Mouse (Mus musculus): ENCODE data around the gene Ube2q1. TPM values are rescaled to one million over a fixed set of nuclear protein-coding genes. Genes with fewer than 3 reads are reported as not detected.

Ube2q1 gene
- total RNA-seq, 2 experiments from 2014 or later: 37.9 to 40.0 TPM

DNA sequence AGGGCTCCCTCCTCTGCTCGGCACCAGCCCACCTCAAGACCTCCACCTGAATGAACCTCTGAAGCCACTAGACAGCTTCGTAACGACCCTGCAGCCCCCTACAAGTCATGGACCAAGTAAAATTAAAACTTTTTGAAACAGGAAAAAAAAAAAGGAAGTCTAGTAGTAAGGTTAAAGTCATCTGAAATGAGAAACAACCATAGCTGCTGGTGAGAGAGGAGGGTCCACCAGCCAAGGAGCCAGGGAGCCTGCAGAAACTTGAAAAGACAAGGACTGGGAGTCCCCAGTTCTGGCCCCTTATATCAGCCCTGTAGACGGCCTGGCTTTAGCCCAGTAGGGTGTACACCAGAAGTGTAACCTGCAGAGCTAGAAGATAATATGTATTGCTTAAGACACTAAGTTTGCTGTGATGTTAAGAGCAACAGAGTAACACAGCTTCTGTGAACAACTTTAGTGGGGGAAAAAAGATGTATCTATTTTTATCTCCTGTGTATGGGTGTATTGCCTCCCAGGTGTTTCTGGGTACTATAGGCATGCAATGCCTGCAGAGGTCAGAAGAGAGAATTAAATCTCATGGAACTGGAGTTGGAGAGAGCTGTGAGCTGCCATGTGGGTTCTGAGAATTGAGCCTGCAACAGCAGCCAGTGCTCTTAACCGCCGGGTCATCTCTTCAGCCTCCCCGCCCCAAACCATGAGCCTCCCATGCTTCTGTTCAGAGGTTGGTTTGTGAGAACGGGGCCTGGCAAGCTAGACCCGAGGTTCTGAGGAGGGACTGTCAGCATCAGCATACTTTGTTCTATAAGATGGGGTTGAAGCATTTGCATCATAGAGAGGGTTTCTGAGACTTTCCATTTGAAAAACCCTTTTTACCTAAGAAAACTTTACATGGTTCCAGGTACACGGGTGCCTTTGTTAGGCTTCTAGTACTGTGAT lies 48.4 kb downstream of the Ube2q1 start:
- DNase-seq: no peak

DNA sequence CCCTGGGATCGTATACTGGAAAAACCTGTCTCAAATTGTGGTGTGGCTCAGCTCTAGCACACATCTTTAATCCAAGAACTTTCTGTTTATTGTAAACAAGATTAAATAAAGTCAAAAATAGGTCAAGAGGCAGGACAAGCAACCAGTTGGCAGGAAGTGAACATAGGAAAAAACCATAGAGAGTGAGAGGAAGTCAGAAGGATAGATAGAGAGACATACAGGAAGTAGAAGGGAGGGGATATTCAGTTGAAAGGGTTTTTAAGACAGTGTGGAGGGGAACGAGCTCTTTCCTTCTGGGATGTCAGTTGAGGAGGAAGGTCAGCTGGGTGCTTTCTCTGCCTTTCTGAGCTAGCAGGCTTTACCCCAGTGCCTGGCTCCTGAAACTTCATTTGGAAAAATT lies 50.2 kb downstream of the Ube2q1 start:
- DNase-seq: no peak

DNA sequence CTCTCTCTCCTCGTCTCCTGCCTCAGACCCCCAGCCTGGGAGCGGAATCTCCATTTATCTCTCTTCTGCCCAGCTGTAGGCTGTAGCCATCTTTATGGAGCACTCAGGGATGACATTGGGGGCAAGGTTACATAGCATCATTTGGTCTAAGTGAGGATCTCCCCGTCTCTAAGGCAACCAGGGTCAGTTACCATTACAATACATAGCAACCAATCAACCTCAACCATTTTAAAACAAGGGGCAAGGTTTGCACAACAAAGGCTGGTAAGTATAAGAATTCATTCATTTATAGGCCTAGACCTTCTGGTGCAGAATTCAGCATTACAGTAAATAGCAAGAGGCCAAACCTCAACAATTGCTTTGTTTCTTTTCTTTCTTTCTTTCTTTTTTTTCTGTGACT lies 52.9 kb downstream of the Ube2q1 start:
- no peak for DNase-seq

DNA sequence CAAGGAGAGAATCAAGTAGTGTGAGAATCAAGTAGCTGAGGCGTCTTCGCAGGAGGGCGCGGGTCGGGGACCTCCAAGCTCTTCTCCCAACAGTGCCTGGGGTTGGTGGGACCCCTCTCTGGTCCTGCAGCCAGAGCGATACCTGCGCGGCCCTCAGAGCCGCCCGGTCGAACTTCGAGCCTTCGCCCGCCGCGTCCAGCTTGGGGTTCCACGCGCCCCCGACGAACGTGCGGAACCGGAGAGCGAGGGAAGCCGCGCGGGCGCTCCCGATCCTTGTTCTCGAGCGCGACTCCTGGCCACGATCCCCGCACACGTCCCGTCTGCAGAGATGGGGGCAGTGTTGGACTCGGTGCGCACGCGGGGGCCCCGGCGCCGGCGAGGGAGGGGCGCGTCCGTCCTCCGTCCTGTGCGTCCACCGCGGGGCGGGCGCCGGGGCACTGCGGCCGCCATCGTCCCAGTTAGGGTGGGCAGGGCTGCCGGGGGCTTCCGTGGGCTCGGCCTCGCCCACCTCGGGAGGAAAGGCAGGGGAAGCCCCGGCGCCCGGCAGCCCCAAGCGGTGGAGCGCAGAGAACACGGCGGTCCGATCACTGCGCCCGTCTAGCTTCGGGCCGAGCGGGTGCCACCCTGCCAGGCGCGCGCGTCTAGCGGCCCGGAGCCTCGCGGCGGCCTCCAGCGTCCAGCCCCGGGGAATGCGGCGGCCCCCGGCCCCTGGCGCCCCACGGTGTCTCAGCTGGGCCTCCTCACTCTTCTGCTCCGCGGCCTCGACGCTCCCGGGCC lies 57.6 kb downstream of the Ube2q1 start, which contains the start of gene She:
Gene She, plus strand, starts transcription at position 556 of the 777 bp plus-strand sequence.
- peak; percentile 59 for DNase-seq

Other genes with a start within 250 kb of the Ube2q1 start
- 10 to 100 TPM; 20.4 to 21.5 TPM for gene Adar, start 58.6 kb upstream of the Ube2q1 start, total RNA-seq (2021)
- under 1 TPM; 0.09 to 0.17 TPM for gene Chrnb2, start 9.0 kb upstream of the Ube2q1 start, total RNA-seq (2021)
- 10 to 100 TPM; 23.5 to 23.8 TPM for gene She, start 57.8 kb downstream of the Ube2q1 start, total RNA-seq (2021)
- 1 to 10 TPM; 1.5 to 2.0 TPM for gene Il6ra, start 139.6 kb downstream of the Ube2q1 start, total RNA-seq (2021)
- 10 to 100 TPM; 51.4 to 59.6 TPM for gene Atp8b2, start 189.9 kb downstream of the Ube2q1 start, total RNA-seq (2021)
- gene Hax1, start 225.2 kb downstream of the Ube2q1 start, total RNA-seq (2021): 10 to 100 TPM; 39.0 to 44.5 TPM

All from heart, postnatal 4 days (tissue).